Comparison of ENCODE assay signal across 29 mouse cellular contexts in the genomic region with DNA sequence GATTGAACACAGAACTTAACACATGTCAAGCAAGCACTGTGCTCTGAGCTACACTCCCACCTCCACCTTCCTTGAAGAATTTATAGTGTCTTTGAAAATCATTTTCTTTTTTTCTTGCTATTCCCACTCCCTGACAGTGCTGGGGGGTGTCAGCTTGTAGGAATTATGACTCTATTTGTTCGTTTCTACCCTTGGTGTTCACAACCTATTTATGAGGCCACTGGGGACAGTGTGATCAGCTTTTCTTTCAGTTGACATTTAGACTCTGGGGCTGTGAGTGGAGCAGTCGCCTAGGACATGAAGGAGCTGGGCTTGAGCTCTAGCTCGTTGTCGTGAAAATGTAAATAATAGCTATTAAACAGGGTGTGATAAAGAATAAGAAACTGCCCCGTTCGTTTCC.
A peak's percentile ranks its signal among the peaks of the same experiment; 100 is the strongest.
DNase-seq lines count a peak whose midpoint lies in the region; ATAC-seq lines count a peak whose summit lies in the region.
"Had no signal": no experiment of that assay in that cellular context is flagged by ENCODE, and none has a peak within 500 bp of the region (broad histone marks: within the 10 kb centered on the region; RNA-seq: fewer than 3 reads in every experiment).

No protein-coding gene starts in this region.

- H3K27me3 ChIP-seq in hindbrain, embryonic 13.5 days, result no peaks in the 10 kb centered on the region
- H3K27me3 ChIP-seq in hindbrain, embryonic 11.5 days (ENCODE audit: control insufficient read depth, insufficient read depth, low read length), result no peaks in the 10 kb centered on the region
- no peaks in the 10 kb centered on the region for H3K27me3 ChIP-seq in neural tube, embryonic 11.5 days (ENCODE audit: control insufficient read depth, insufficient read depth, low read length)
- H3K27me3 ChIP-seq in neural tube, embryonic 13.5 days, result no peaks in the 10 kb centered on the region
- H3K27me3 ChIP-seq: CH12.LX; heart, embryonic 13.5 days; hindbrain, embryonic 15.5 days; intestine, embryonic 15.5 days; kidney, embryonic 15.5 days; liver, embryonic 13.5 days; Patski had no signal

- H3K4me1 ChIP-seq in hindbrain, embryonic 13.5 days (replicated peaks), result peaks cover 26% of the 10 kb centered on the region
- no peaks in the 10 kb centered on the region for H3K4me1 ChIP-seq in hindbrain, embryonic 11.5 days (replicated peaks; ENCODE audit: control insufficient read depth, insufficient read depth, low read length)
- H3K4me1 ChIP-seq in neural tube, embryonic 11.5 days (ENCODE audit: control insufficient read depth, insufficient read depth, low read length), result no peaks in the 10 kb centered on the region; the same call in 1 of the 2 replicates
- peaks cover 31% of the 10 kb centered on the region for H3K4me1 ChIP-seq in neural tube, embryonic 13.5 days (replicated peaks)
- H3K4me1 ChIP-seq: intestine, embryonic 15.5 days; kidney, embryonic 15.5 days; liver, embryonic 13.5 days had no signal

- H3K4me2 ChIP-seq in hindbrain, embryonic 13.5 days, result no peak overlapping the region
- no peak overlapping the region for H3K4me2 ChIP-seq in hindbrain, embryonic 11.5 days (replicated peaks; ENCODE audit: low read depth, low read length)
- H3K4me2 ChIP-seq in neural tube, embryonic 11.5 days (ENCODE audit: low read depth), result no peak overlapping the region
- H3K4me2 ChIP-seq in neural tube, embryonic 13.5 days, result no peak overlapping the region
- H3K4me2 ChIP-seq: heart, embryonic 13.5 days; hindbrain, embryonic 15.5 days; intestine, embryonic 15.5 days; kidney, embryonic 15.5 days; liver, embryonic 13.5 days; midbrain, embryonic 11.5 days had no signal

- ATAC-seq in hindbrain, embryonic 13.5 days (ENCODE audit: low FRiP score), result no peak
- ATAC-seq in hindbrain, embryonic 11.5 days (ENCODE audit: low FRiP score), result no peak
- ATAC-seq in neural tube, embryonic 11.5 days (ENCODE audit: insufficient read depth, low FRiP score, low TSS enrichment), result peak; percentile 37; the same call in 1 of the 2 replicates
- ATAC-seq in neural tube, embryonic 13.5 days (ENCODE audit: low read depth), result peak; percentile 60; the same call in 1 of the 2 replicates
- ATAC-seq: forebrain, embryonic 14.5 days; intestine, embryonic 15.5 days; Patski had no signal

- 0 out of 2 replicates have a peak overlapping the region, but pooled peaks have one; percentile 41 for H3K27ac ChIP-seq in hindbrain, embryonic 13.5 days
- no peak overlapping the region for H3K27ac ChIP-seq in hindbrain, embryonic 11.5 days (ENCODE audit: low read depth, low read length)
- no peak overlapping the region for H3K27ac ChIP-seq in neural tube, embryonic 11.5 days (ENCODE audit: low read depth, low read length)
- peak overlapping the region; percentile 63 for H3K27ac ChIP-seq in neural tube, embryonic 13.5 days (replicated peaks)
- H3K27ac ChIP-seq: heart, embryonic 13.5 days; intestine, embryonic 15.5 days; kidney, embryonic 15.5 days; liver, embryonic 13.5 days had no signal

- no peak overlapping the region for H3K9ac ChIP-seq in hindbrain, embryonic 13.5 days
- no peak overlapping the region for H3K9ac ChIP-seq in hindbrain, embryonic 11.5 days (ENCODE audit: low read depth, low read length)
- no peak overlapping the region for H3K9ac ChIP-seq in neural tube, embryonic 11.5 days (ENCODE audit: low read length)
- no peak overlapping the region for H3K9ac ChIP-seq in neural tube, embryonic 13.5 days
- H3K9ac ChIP-seq: heart, embryonic 13.5 days; hindbrain, embryonic 15.5 days; intestine, embryonic 15.5 days; kidney, embryonic 15.5 days; liver, embryonic 13.5 days had no signal

- DNase-seq in hindbrain, embryonic 11.5 days (ENCODE audit: low spot score), result no peak
- no peak for DNase-seq in neural tube, embryonic 11.5 days (ENCODE audit: low spot score)
- no peak for DNase-seq in neural tube, embryonic 10.5 days (ENCODE audit: extremely low spot score, low spot score)
- DNase-seq in right cerebral cortex, postnatal 4 days, result no peak
- no peak for DNase-seq in left cerebral cortex, postnatal 14 days (ENCODE audit: low spot score in 2 of 2)
- DNase-seq: adrenal gland, postnatal 36 days; B cell, adult 2 months; cerebellum, adult 9-11 months; gastrocnemius, postnatal 10 days; heart, adult 18-20 months; heart, postnatal 14 days; layer of hippocampus, adult 9-11 months; liver, embryonic 13.5 days; lung, adult 2 months; lung, postnatal 14 days; right cerebral cortex, adult 18-20 months; thymus, postnatal 14 days had no signal

- H3K4me3 ChIP-seq in hindbrain, embryonic 13.5 days, result no peak overlapping the region
- H3K4me3 ChIP-seq in hindbrain, embryonic 11.5 days (ENCODE audit: low read depth, low read length), result no peak overlapping the region
- no peak overlapping the region for H3K4me3 ChIP-seq in neural tube, embryonic 11.5 days (ENCODE audit: low read depth, low read length)
- no peak overlapping the region for H3K4me3 ChIP-seq in neural tube, embryonic 13.5 days
- H3K4me3 ChIP-seq: erythroblast, embryonic 14.5 days; heart, embryonic 13.5 days; hindbrain, embryonic 15.5 days; intestine, embryonic 15.5 days; kidney, embryonic 15.5 days; liver, embryonic 13.5 days had no signal

- intact Hi-C loops in left cerebral cortex, postnatal 14 days (cut with DNase I), result no loop called here

- H3K36me3 ChIP-seq in hindbrain, embryonic 13.5 days, result no peaks in the 10 kb centered on the region
- H3K36me3 ChIP-seq in hindbrain, embryonic 11.5 days (ENCODE audit: control insufficient read depth, insufficient read depth, low read length), result no peaks in the 10 kb centered on the region
- H3K36me3 ChIP-seq in neural tube, embryonic 11.5 days (ENCODE audit: control insufficient read depth, insufficient read depth, low read length), result no peaks in the 10 kb centered on the region
- no peaks in the 10 kb centered on the region for H3K36me3 ChIP-seq in neural tube, embryonic 13.5 days
- H3K36me3 ChIP-seq: G1E; heart, embryonic 13.5 days; hindbrain, embryonic 15.5 days; intestine, embryonic 15.5 days; kidney, embryonic 15.5 days; liver, embryonic 13.5 days had no signal

- no peaks in the 10 kb centered on the region for H3K9me3 ChIP-seq in hindbrain, embryonic 13.5 days
- H3K9me3 ChIP-seq in hindbrain, embryonic 11.5 days (ENCODE audit: control insufficient read depth, low read length), result no peaks in the 10 kb centered on the region
- H3K9me3 ChIP-seq in neural tube, embryonic 11.5 days (ENCODE audit: control insufficient read depth, low read length), result no peaks in the 10 kb centered on the region
- no peaks in the 10 kb centered on the region for H3K9me3 ChIP-seq in neural tube, embryonic 13.5 days
- H3K9me3 ChIP-seq: heart, embryonic 13.5 days; hindbrain, embryonic 15.5 days; intestine, embryonic 15.5 days; kidney, embryonic 15.5 days; liver, embryonic 13.5 days had no signal

- 57% methylated on average over 6 of the region's 6 CpGs for WGBS in hindbrain, embryonic 13.5 days
- WGBS in hindbrain, embryonic 11.5 days, result 72% methylated on average over 6 of the region's 6 CpGs
- 45% methylated on average over 6 of the region's 6 CpGs for WGBS in neural tube, embryonic 11.5 days
- WGBS in neural tube, embryonic 13.5 days, result 23% methylated on average over 6 of the region's 6 CpGs

Comparison
In these comparisons a context has a peak if more than half of its experiments do, and no peak if none do; other contexts are left out.
1. H3K27ac ChIP-seq: peak in hindbrain, embryonic 13.5 days (single experiment) and neural tube, embryonic 13.5 days (single experiment); none in hindbrain, embryonic 11.5 days (single experiment) and neural tube, embryonic 11.5 days (single experiment).
2. ATAC-seq: peak in neural tube, embryonic 11.5 days (single experiment) and neural tube, embryonic 13.5 days (single experiment); none in hindbrain, embryonic 13.5 days (single experiment) and hindbrain, embryonic 11.5 days (single experiment).